Mouse (Mus musculus) CH12.LX (cell line): ENCODE data around the gene Hsf2. TPM values are rescaled to one million over a fixed set of nuclear protein-coding genes. Genes with fewer than 3 reads are reported as not detected.
"Not testable (repeated sequence)": the region's sequence is repeated elsewhere in the genome, so short reads cannot be mapped to it uniquely, and the experiment has no call there.

ENCODE experiments used
- DNase-seq: peaks from one replicate; pipeline ENCODE4 v3.0.0-alpha.2; 2013; ENCODE audit errors: extremely low read depth
- H3K27ac ChIP-seq: 2 replicates; pipeline ENCODE4 v1.5.1; 2012; ENCODE audit warnings: low read depth, mild to moderate bottlenecking, control low read depth, moderate library complexity; ENCODE audit not compliant: insufficient read depth
- H3K27me3 ChIP-seq: replicated peaks from 2 replicates; pipeline ENCODE3; 2012; ENCODE audit warnings: inconsistent platforms
- H3K36me3 ChIP-seq, 2 experiments: replicated peaks in 1 of 2; 2 replicates each; pipeline versions ENCODE3 to v1.6.1; 2012; ENCODE audit warnings: inconsistent platforms in 1 of 2, low read length in 1 of 2, mild to moderate bottlenecking in 1 of 2, mixed read lengths in 1 of 2, moderate library complexity in 1 of 2; ENCODE audit not compliant: control insufficient read depth in 1 of 2, insufficient read depth in 1 of 2
- H3K4me1 ChIP-seq, 2 experiments: 2 replicates each; pipeline ENCODE4 v1.6.1; 2012; ENCODE audit warnings: inconsistent platforms in 1 of 2, moderate library complexity in 1 of 2; ENCODE audit not compliant: insufficient read depth in 2 of 2, control insufficient read depth in 1 of 2
- H3K4me2 ChIP-seq: 2 replicates; pipeline ENCODE4 v1.6.1; 2012; ENCODE audit warnings: low read depth, mild to moderate bottlenecking, control low read depth; ENCODE audit not compliant: poor library complexity, insufficient read depth, severe bottlenecking
- H3K4me3 ChIP-seq, 3 experiments: fragments of 150-350 bp in 1 of 3; sonication (generic) in 1 of 3; replicated peaks in 1 of 3; 2 replicates each; pipeline versions ENCODE3 to v1.5.1; 2011 to 2012; ENCODE audit warnings: low read depth in 2 of 3, low read length in 2 of 3, mild to moderate bottlenecking in 2 of 3, moderate library complexity in 2 of 3, control low read depth in 1 of 3, improper control_type of control experiment in 1 of 3, inconsistent platforms in 1 of 3, mixed read lengths in 1 of 3; ENCODE audit not compliant: poor library complexity in 1 of 3
- H3K79me2 ChIP-seq: replicated peaks from 2 replicates; pipeline ENCODE4 v1.6.1; 2012; ENCODE audit warnings: mild to moderate bottlenecking, moderate library complexity; ENCODE audit not compliant: control insufficient read depth, poor library complexity, insufficient read depth, severe bottlenecking; ENCODE audit errors: extremely low read depth
- H3K9ac ChIP-seq: 2 replicates; pipeline ENCODE4 v1.6.1; 2012; ENCODE audit warnings: low read depth, mild to moderate bottlenecking, control low read depth, moderate library complexity; ENCODE audit not compliant: insufficient read depth
- H3K9me3 ChIP-seq: replicated peaks from 2 replicates; pipeline ENCODE3; 2012; ENCODE audit warnings: low read length, inconsistent platforms, mixed read lengths
- CTCF ChIP-seq, 2 experiments: IDR thresholded peaks in 1 of 2; conservative IDR thresholded peaks in 1 of 2; 2 replicates each; pipeline ENCODE4 v1.5.1; 2011 to 2012; ENCODE audit warnings: low read depth in 2 of 2, low read length in 2 of 2, improper control_type of control experiment in 1 of 2, inconsistent platforms in 1 of 2, mild to moderate bottlenecking in 1 of 2, moderate library complexity in 1 of 2
- EP300 ChIP-seq: IDR thresholded peaks from 2 replicates; pipeline ENCODE4 v1.6.1; 2011; ENCODE audit warnings: low read length, improper control_type of control experiment
- ETS1 ChIP-seq: conservative IDR thresholded peaks from 2 replicates; pipeline ENCODE4 v1.6.1; 2012; ENCODE audit warnings: low read depth, mild to moderate bottlenecking, inconsistent platforms, low read length, improper control_type of control experiment, moderate library complexity
- IRF4 ChIP-seq: IDR thresholded peaks from 2 replicates; pipeline ENCODE4 v1.6.1; 2014; ENCODE audit warnings: low read depth, mild to moderate bottlenecking, inconsistent platforms, low read length, improper control_type of control experiment
- JUN ChIP-seq: IDR thresholded peaks from 2 replicates; pipeline ENCODE4 v1.6.1; 2011; ENCODE audit warnings: low read depth, mild to moderate bottlenecking, low read length, improper control_type of control experiment, moderate library complexity; ENCODE audit not compliant: insufficient read depth
- MYC ChIP-seq: IDR thresholded peaks from 2 replicates; pipeline ENCODE4 v1.6.1; 2011; ENCODE audit warnings: low read depth, mild to moderate bottlenecking, improper control_type of control experiment, low read length
- RAD21 ChIP-seq: IDR thresholded peaks from 2 replicates; pipeline ENCODE4 v1.6.1; 2011; ENCODE audit warnings: low read depth, mild to moderate bottlenecking, low read length, improper control_type of control experiment, moderate library complexity
- SIN3A ChIP-seq: IDR thresholded peaks from 2 replicates; pipeline ENCODE4 v1.6.1; 2012; ENCODE audit warnings: low read length, improper control_type of control experiment, inconsistent platforms
- SMC3 ChIP-seq: IDR thresholded peaks from 2 replicates; pipeline ENCODE4 v1.6.1; 2011; ENCODE audit warnings: low read depth, low read length, improper control_type of control experiment
- dilution Hi-C: fragments of 300-500 bp; cut with MboI; formaldehyde crosslinking; loops from 2 replicates; pipeline ENCODE4 v1.14.3; 2020; ENCODE audit warnings: low sequenced_read_pairs; ENCODE audit not compliant: extremely low pct_unique_long_range_greater_than_20kb, extremely low pct_ligation_motif_present
- in situ Hi-C: fragments of 300-500 bp; cut with MboI; formaldehyde crosslinking; loops from 3 replicates; pipeline ENCODE4 v1.14.3; 2019; ENCODE audit warnings: low sequenced_read_pairs, low pct_ligation_motif_present, low pct_unique_long_range_greater_than_20kb, mixed read lengths
- polyA plus RNA-seq: library from polyadenylated mRNA; unstranded; fragments of >175 nt; gene quantifications from 2 replicates; pipeline ENCODE4 v1.2.1, GENCODE M21; 2012; ENCODE audit warnings: low read depth; ENCODE audit not compliant: insufficient read length
- total RNA-seq, 2 experiments: library from RNA; depleted of rRNA; stranded (reverse); fragments of 300-350 nt in 1 of 2; fragments of >200 nt in 1 of 2; gene quantifications; 2 replicates each; pipeline ENCODE4 v1.2.3; 2012 to 2014

Gene Hsf2
- total and polyA plus RNA-seq, 3 experiments: 7.4 to 11.9 (median 8.4) TPM

DNA sequence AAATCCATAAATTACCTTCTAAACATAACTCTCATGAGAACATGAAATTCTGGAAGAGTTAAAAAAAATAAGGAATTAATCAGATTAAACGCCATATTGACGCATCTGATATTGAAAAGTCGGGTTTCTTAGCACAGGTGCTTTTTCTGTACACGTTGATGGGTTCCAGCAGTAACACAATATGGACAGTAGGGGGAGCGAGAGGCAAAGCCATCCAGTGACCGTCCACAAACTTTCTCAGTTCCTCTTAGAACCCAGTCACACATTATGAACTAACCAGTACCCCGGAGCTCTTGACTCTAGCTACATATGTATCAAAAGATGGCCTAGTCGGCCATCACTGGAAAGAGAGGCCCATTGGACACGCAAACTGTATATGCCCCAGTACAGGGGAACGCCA lies 22.9 kb upstream of the Hsf2 start:
- H3K27me3 ChIP-seq, H3K36me3 ChIP-seq, H3K27ac ChIP-seq, H3K79me2 ChIP-seq, H3K4me3 ChIP-seq, H3K9me3 ChIP-seq, dilution Hi-C loops, H3K9ac ChIP-seq, H3K4me1 ChIP-seq: not testable (repeated sequence)
- DNase-seq: peak; percentile 87
- peak overlapping the region; percentile 21; the same call in 1 of the 2 replicates for H3K4me2 ChIP-seq
- in situ Hi-C loops: loop anchor here (25.0 kb wide), 1 partner anchor 274 kb away; no protein-coding TSS in a partner anchor
- TF ChIP-seq MYC: 0 out of 2 replicates have a peak, but pooled peaks have one; percentile 46
- 0 out of 2 replicates have a peak, but pooled peaks have one; percentile 36 for TF ChIP-seq SIN3A
- peak; percentile 66 for TF ChIP-seq SMC3
- peak; percentile 74 to 89 for TF ChIP-seq CTCF (conservative IDR thresholded peaks at IDR 0.05 in 1 of 2, IDR thresholded peaks at IDR 0.05 in 1 of 2; ENCODE audit: low read depth in 2 of 2, low read length in 2 of 2)
- TF ChIP-seq IRF4: peak; percentile 94
- peak; percentile 85 for TF ChIP-seq RAD21
- peak; percentile 69 for TF ChIP-seq EP300

DNA sequence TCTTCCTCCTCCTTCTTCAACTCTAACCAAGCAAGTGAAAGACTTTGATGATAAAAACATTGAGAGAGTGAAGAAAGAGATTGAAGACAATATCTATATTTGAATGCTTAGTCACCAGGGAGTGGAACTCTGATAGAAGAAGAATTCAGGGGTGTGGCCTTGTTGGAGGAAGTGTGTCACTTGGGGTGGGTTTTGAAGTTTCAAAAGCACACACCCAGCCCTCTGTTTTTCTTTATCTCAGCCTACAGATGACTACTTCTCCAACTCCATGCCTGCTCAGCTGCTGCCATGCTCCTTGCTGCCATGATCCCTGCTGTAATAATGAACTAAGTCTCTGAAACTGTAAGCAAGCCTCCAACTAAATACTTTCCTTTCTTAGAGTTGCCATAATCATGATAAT lies 20.4 kb upstream of the Hsf2 start:
- dilution Hi-C loops (no loop called here), in situ Hi-C loops (loop anchor here (25.0 kb wide), 1 partner anchor 272 kb away; no protein-coding TSS in a partner anchor)
- no peak overlapping the region for H3K27ac ChIP-seq
- peaks cover 2% of the 10 kb centered on the region for H3K27me3 ChIP-seq
- DNase-seq: no peak
- no peak overlapping the region for H3K4me2 ChIP-seq
- no peak overlapping the region for H3K9ac ChIP-seq
- H3K36me3 ChIP-seq: no peaks in the 10 kb centered on the region
- H3K9me3 ChIP-seq: no peaks in the 10 kb centered on the region
- no peaks in the 10 kb centered on the region for H3K4me1 ChIP-seq
- no peak for TF ChIP-seq ETS1
- H3K4me3 ChIP-seq: no peak overlapping the region
- no peaks in the 10 kb centered on the region for H3K79me2 ChIP-seq

- Histone ChIP-seq H3K27me3 (no peaks in the 10 kb centered on the region), H3K4me3 (no peak overlapping the region), H3K4me2 (no peak overlapping the region), H3K79me2 (no peaks in the 10 kb centered on the region), H3K36me3 (no peaks in the 10 kb centered on the region), H3K27ac (no peak overlapping the region), H3K9me3 (no peaks in the 10 kb centered on the region)
- dilution Hi-C loops (no loop called here), in situ Hi-C loops (no loop called here)
- DNase-seq: no peak
- TF ChIP-seq JUN: no peak
- TF ChIP-seq, all 38 proteins: peak for 0
- no peaks in the 10 kb centered on the region for H3K4me1 ChIP-seq
- no peak overlapping the region for H3K9ac ChIP-seq
Measured at GRCm38 (mm10) chr10:57477121-57477843, 8.9 kb upstream of the Hsf2 start.
